ENCODE assay signal across 9 mouse cellular contexts in genomic region chr10:7673673-7674072, GRCm38 (mm10). TPM values are rescaled to one million over a fixed set of nuclear protein-coding genes. Genes with fewer than 3 reads are reported as not detected.
A peak's percentile ranks its signal among the peaks of the same experiment; 100 is the strongest.
DNase-seq lines count a peak whose midpoint lies in the region; ATAC-seq and TF ChIP-seq lines count a peak whose summit lies in the region.
"Had no signal": no experiment of that assay in that cellular context is flagged by ENCODE, and none has a peak within 500 bp of the region (broad histone marks: within the 10 kb centered on the region; RNA-seq: fewer than 3 reads in every experiment).

No protein-coding gene starts in this region.

- 60% methylated on average over 1 of the region's 1 CpGs for WGBS in forebrain, embryonic 13.5 days
- WGBS in forebrain, embryonic 10.5 days: 67% methylated on average over 1 of the region's 1 CpGs
- WGBS in thymus, adult 2 months: 58% methylated on average over 1 of the region's 1 CpGs
- WGBS in forebrain, embryonic 15.5 days: 71% methylated on average over 1 of the region's 1 CpGs

- H3K36me3 ChIP-seq in forebrain, embryonic 13.5 days (ENCODE audit: poor library complexity, severe bottlenecking): peaks cover 67% of the 10 kb centered on the region
- peaks cover 89% of the 10 kb centered on the region for H3K36me3 ChIP-seq in forebrain, embryonic 10.5 days (replicated peaks)
- H3K36me3 ChIP-seq in thymus, adult 2 months (ENCODE audit: control insufficient read depth, insufficient read depth, low read length): no peaks in the 10 kb centered on the region
- H3K36me3 ChIP-seq in forebrain, embryonic 15.5 days: peaks cover 61% of the 10 kb centered on the region

- no peak for TF ChIP-seq POLR2A in thymus, adult 2 months (IDR thresholded peaks at IDR 0.05; ENCODE audit: control insufficient read depth, extremely low read depth, insufficient read depth, low read length, poor library complexity)

- H3K9me3 ChIP-seq in forebrain, embryonic 13.5 days (replicated peaks): no peaks in the 10 kb centered on the region
- H3K9me3 ChIP-seq in forebrain, embryonic 10.5 days: no peaks in the 10 kb centered on the region
- H3K9me3 ChIP-seq in forebrain, embryonic 15.5 days: no peaks in the 10 kb centered on the region

- H3K27me3 ChIP-seq in forebrain, embryonic 13.5 days: no peaks in the 10 kb centered on the region
- no peaks in the 10 kb centered on the region for H3K27me3 ChIP-seq in forebrain, embryonic 10.5 days (ENCODE audit: poor library complexity, severe bottlenecking)
- no peaks in the 10 kb centered on the region for H3K27me3 ChIP-seq in thymus, adult 2 months (ENCODE audit: control insufficient read depth, insufficient read depth, low read length)
- H3K27me3 ChIP-seq in forebrain, embryonic 15.5 days: no peaks in the 10 kb centered on the region

- no peak overlapping the region for H3K4me2 ChIP-seq in forebrain, embryonic 13.5 days
- H3K4me2 ChIP-seq in forebrain, embryonic 15.5 days (replicated peaks): no peak overlapping the region

- no peak for TF ChIP-seq CTCF in thymus, adult 2 months (IDR thresholded peaks at IDR 0.05; ENCODE audit: borderline replicate concordance, control insufficient read depth, extremely low read depth, insufficient read depth, low read length, poor library complexity)

- H3K4me1 ChIP-seq in forebrain, embryonic 13.5 days: peaks cover 3% of the 10 kb centered on the region; the same call in 1 of the 2 replicates
- no peaks in the 10 kb centered on the region for H3K4me1 ChIP-seq in forebrain, embryonic 10.5 days
- no peaks in the 10 kb centered on the region for H3K4me1 ChIP-seq in thymus, adult 2 months (replicated peaks; ENCODE audit: control insufficient read depth, insufficient read depth, low read length)
- peaks cover 6% of the 10 kb centered on the region for H3K4me1 ChIP-seq in forebrain, embryonic 15.5 days

- H3K9ac ChIP-seq in forebrain, embryonic 13.5 days: no peak overlapping the region
- H3K9ac ChIP-seq in forebrain, embryonic 15.5 days (replicated peaks): no peak overlapping the region

- no peak overlapping the region for H3K4me3 ChIP-seq in forebrain, embryonic 13.5 days
- H3K4me3 ChIP-seq in forebrain, embryonic 10.5 days: no peak overlapping the region
- no peak overlapping the region for H3K4me3 ChIP-seq in thymus, adult 2 months (ENCODE audit: control insufficient read depth, insufficient read depth, low read length)
- no peak overlapping the region for H3K4me3 ChIP-seq in forebrain, embryonic 15.5 days
- H3K4me3 ChIP-seq: myocyte had no signal

- no peak for DNase-seq in forebrain, embryonic 10.5 days (ENCODE audit: extremely low spot score, low spot score)
- peak; percentile 53 for DNase-seq in thymus, adult 2 months
- no peak for DNase-seq in thymus, adult 18-20 months
- DNase-seq in kidney, postnatal 14 days: peak; percentile 27
- DNase-seq in naive thymus-derived CD4-positive, alpha-beta T cell, adult 2 months (ENCODE audit: low read depth): peak; percentile 68
- no peak for DNase-seq in left cerebral cortex, adult 11 months (ENCODE audit: low spot score)

- peak; percentile 55; the same call in 1 of the 2 replicates for ATAC-seq in forebrain, embryonic 13.5 days
- ATAC-seq in forebrain, embryonic 15.5 days (replicated peaks): no peak

- H3K27ac ChIP-seq in forebrain, embryonic 13.5 days: no peak overlapping the region
- H3K27ac ChIP-seq in forebrain, embryonic 10.5 days: no peak overlapping the region
- H3K27ac ChIP-seq in thymus, adult 2 months (ENCODE audit: control insufficient read depth, insufficient read depth, low read length): no peak overlapping the region
- no peak overlapping the region for H3K27ac ChIP-seq in forebrain, embryonic 15.5 days (replicated peaks)

RNA-seq across cellular contexts. Expression of gene Nup43, which starts 6.4 kb away (rescaled TPM):
- polyA plus RNA-seq in forebrain, embryonic 13.5 days (2015; fragmentation: Nextera tagmentation; extraction: Ambion mirVana): 54.0 and 58.6 TPM in 2 replicates
- 93.1 and 93.6 TPM in 2 replicates for polyA plus RNA-seq in forebrain, embryonic 10.5 days (2016; fragmentation: Nextera tagmentation; extraction: Ambion mirVana)
- polyA plus RNA-seq in thymus, adult 2 months (2012; rRNA removed): 13.2 and 14.2 TPM in 2 replicates
- polyA plus RNA-seq in forebrain, embryonic 15.5 days (2015; fragmentation: Nextera tagmentation; extraction: Ambion mirVana): 39.1 and 41.1 TPM in 2 replicates

RNA-seq across cellular contexts. Expression of gene Pcmt1, which starts 7.3 kb away (rescaled TPM):
- 160 TPM in 2 replicates for polyA plus RNA-seq in forebrain, embryonic 13.5 days (2015; fragmentation: Nextera tagmentation; extraction: Ambion mirVana)
- 125 and 134 TPM in 2 replicates for polyA plus RNA-seq in forebrain, embryonic 10.5 days (2016; fragmentation: Nextera tagmentation; extraction: Ambion mirVana)
- 35.5 and 35.6 TPM in 2 replicates for polyA plus RNA-seq in thymus, adult 2 months (2012; rRNA removed)
- polyA plus RNA-seq in forebrain, embryonic 15.5 days (2015; fragmentation: Nextera tagmentation; extraction: Ambion mirVana): 163 and 164 TPM in 2 replicates

RNA-seq across cellular contexts. Expression of gene Lats1, which starts 7.3 kb away (rescaled TPM):
- 10.0 and 10.5 TPM in 2 replicates for polyA plus RNA-seq in forebrain, embryonic 13.5 days (2015; fragmentation: Nextera tagmentation; extraction: Ambion mirVana)
- polyA plus RNA-seq in forebrain, embryonic 10.5 days (2016; fragmentation: Nextera tagmentation; extraction: Ambion mirVana): 7.7 and 8.0 TPM in 2 replicates
- polyA plus RNA-seq in thymus, adult 2 months (2012; rRNA removed): 17.3 and 17.9 TPM in 2 replicates
- 10.5 and 10.8 TPM in 2 replicates for polyA plus RNA-seq in forebrain, embryonic 15.5 days (2015; fragmentation: Nextera tagmentation; extraction: Ambion mirVana)

RNA-seq across cellular contexts. Expression of gene Katna1, which starts 52.1 kb away (rescaled TPM):
- polyA plus RNA-seq in forebrain, embryonic 13.5 days (2015; fragmentation: Nextera tagmentation; extraction: Ambion mirVana): 50.0 and 52.3 TPM in 2 replicates
- 69.1 and 71.3 TPM in 2 replicates for polyA plus RNA-seq in forebrain, embryonic 10.5 days (2016; fragmentation: Nextera tagmentation; extraction: Ambion mirVana)
- 5.4 and 8.0 TPM in 2 replicates for polyA plus RNA-seq in thymus, adult 2 months (2012; rRNA removed)
- polyA plus RNA-seq in forebrain, embryonic 15.5 days (2015; fragmentation: Nextera tagmentation; extraction: Ambion mirVana): 41.8 and 42.5 TPM in 2 replicates

Comparison
In these comparisons a context has a peak if more than half of its experiments do, and no peak if none do; other contexts are left out.
1. DNase-seq: peak in thymus, adult 2 months (single experiment), kidney, postnatal 14 days (single experiment) and naive thymus-derived CD4-positive, alpha-beta T cell, adult 2 months (single experiment); none in forebrain, embryonic 10.5 days (single experiment), thymus, adult 18-20 months (0 of 2) and left cerebral cortex, adult 11 months (single experiment).